Mouse (Mus musculus): ENCODE data around the gene Fah. TPM values are rescaled to one million over a fixed set of nuclear protein-coding genes. Genes with fewer than 3 reads are reported as not detected.

The Fah gene
- total and polyA plus RNA-seq, 2 experiments from 2014 or later, result 14.3 to 17.6 TPM

DNA sequence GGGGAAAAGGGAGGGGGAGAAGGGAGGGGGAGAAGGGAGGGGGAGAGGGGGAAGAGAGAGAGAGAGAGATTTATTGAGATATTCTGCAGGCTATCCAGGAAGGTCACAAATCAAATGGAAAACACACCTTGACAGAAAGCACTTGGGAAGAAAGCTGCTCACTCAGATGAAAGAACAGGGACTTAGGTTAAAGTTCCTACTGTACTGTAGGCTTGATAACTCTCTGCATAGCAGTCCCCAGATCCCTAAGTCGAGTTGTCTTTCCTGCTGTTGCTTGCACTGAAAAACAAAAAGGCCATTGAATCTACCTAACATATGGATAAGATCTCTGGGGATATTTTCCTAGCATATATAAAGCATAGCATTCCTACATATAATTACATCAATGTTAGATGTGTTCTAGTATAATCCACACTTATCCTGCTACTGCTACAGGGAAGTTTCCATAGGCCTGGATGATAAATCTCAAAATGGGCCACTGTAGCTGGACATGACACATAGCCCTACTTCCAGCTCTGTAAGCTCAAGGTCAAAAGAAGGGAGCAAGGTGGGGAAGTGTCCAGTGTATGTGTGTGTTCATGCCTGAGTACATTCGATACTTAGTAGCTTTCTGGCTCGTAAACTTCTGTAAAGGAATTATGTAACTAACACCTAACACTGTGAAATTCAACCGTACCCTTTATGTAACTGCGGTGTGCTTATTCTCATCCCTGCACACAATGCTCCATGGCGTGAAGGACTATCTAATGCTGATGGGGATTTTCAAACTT lies 35.8 kb upstream of the Fah start:
- WGBS, result 93% methylated on average over 6 of the region's 6 CpGs
- no peaks in the 10 kb centered on the region for H3K4me1 ChIP-seq (ENCODE audit: insufficient read depth, low read length)
- ATAC-seq, result no peak
- H3K36me3 ChIP-seq (ENCODE audit: insufficient read depth, low read length), result no peaks in the 10 kb centered on the region
- H3K4me2 ChIP-seq (ENCODE audit: low read depth, low read length), result no peak overlapping the region
- no peaks in the 10 kb centered on the region for H3K27me3 ChIP-seq (ENCODE audit: insufficient read depth, low read length)
- no peak for DNase-seq (ENCODE audit: low spot score)
- H3K9ac ChIP-seq (replicated peaks; ENCODE audit: low read length), result no peak overlapping the region
- H3K9me3 ChIP-seq (ENCODE audit: low read length), result no peaks in the 10 kb centered on the region
- TF ChIP-seq CTCF (IDR thresholded peaks at IDR 0.05; ENCODE audit: low read depth), result no peak
- H3K27ac ChIP-seq, result no peak overlapping the region
- H3K4me3 ChIP-seq (ENCODE audit: low read length), result no peak overlapping the region

GRCm38 (mm10) chr7:84636939-84637338 lies 30.4 kb upstream of the Fah start:
- no peak for ATAC-seq
- no peak overlapping the region for H3K27ac ChIP-seq
- no peaks in the 10 kb centered on the region for H3K36me3 ChIP-seq (ENCODE audit: insufficient read depth, low read length)
- no peak overlapping the region for H3K4me3 ChIP-seq (ENCODE audit: low read length)
- no peaks in the 10 kb centered on the region for H3K9me3 ChIP-seq (ENCODE audit: low read length)
- no peak for DNase-seq (ENCODE audit: low spot score)
- no peaks in the 10 kb centered on the region for H3K4me1 ChIP-seq (ENCODE audit: insufficient read depth, low read length)
- no peak for TF ChIP-seq CTCF (IDR thresholded peaks at IDR 0.05; ENCODE audit: low read depth)
- no peak overlapping the region for H3K4me2 ChIP-seq (ENCODE audit: low read depth, low read length)
- no peaks in the 10 kb centered on the region for H3K27me3 ChIP-seq (ENCODE audit: insufficient read depth, low read length)
- no peak overlapping the region for H3K9ac ChIP-seq (replicated peaks; ENCODE audit: low read length)

DNA sequence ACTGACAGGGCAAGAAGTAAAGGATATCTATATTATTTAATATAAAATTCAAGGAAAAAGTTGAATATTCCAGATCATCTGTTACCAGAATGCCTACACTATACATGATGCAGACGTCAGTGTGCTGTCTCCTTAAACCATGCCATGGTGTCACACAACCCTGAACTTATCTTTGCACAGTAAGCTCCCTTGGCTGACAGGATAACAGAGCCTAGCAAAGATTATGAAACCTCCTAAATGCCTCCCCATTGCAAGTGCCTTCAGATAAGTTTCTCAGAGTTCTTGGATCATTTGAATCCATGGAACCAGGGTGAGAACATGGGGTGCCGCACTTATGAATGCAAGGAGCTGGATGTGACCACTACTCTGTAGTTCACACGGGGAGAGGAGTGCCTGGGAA lies 25.4 kb upstream of the Fah start:
- Histone ChIP-seq H3K4me3 (ENCODE audit: low read length) (no peak overlapping the region), H3K27ac (no peak overlapping the region), H3K36me3 (ENCODE audit: insufficient read depth, low read length) (peaks cover 5% of the 10 kb centered on the region; the same call in 1 of the 2 replicates), H3K27me3 (ENCODE audit: insufficient read depth, low read length) (no peaks in the 10 kb centered on the region), H3K4me2 (ENCODE audit: low read depth, low read length) (no peak overlapping the region), H3K4me1 (ENCODE audit: insufficient read depth, low read length) (no peaks in the 10 kb centered on the region), H3K9ac (replicated peaks; ENCODE audit: low read length) (no peak overlapping the region), H3K9me3 (ENCODE audit: low read length) (no peaks in the 10 kb centered on the region)
- DNase-seq (ENCODE audit: low spot score) (no peak), ATAC-seq (no peak)
- WGBS, result 88% methylated on average over 3 of the region's 3 CpGs
- TF ChIP-seq CTCF (IDR thresholded peaks at IDR 0.05; ENCODE audit: low read depth), result no peak

DNA sequence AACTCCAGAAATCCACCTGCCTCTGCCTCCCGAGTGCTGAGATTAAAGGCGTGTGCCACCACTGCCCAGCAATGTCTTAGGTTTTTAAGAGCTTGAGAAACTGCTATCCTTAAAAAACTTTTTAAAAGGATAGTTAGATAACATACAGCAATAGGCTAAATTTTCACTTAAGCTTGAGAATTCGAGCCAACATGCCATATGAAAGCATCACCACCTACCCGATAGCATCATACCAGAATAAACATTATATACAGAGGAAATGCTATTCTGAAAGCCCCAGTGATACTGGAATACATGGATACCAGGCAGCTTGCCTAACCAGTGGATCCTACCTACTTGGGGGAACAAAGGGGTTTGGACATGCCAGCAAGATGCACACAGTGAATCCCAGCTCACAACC lies 17.2 kb upstream of the Fah start:
- ATAC-seq (no peak), DNase-seq (ENCODE audit: low spot score) (no peak)
- Histone ChIP-seq H3K9ac (replicated peaks; ENCODE audit: low read length) (no peak overlapping the region), H3K4me1 (ENCODE audit: insufficient read depth, low read length) (no peaks in the 10 kb centered on the region), H3K9me3 (ENCODE audit: low read length) (no peaks in the 10 kb centered on the region), H3K27me3 (ENCODE audit: insufficient read depth, low read length) (no peaks in the 10 kb centered on the region), H3K27ac (no peak overlapping the region), H3K36me3 (ENCODE audit: insufficient read depth, low read length) (no peaks in the 10 kb centered on the region), H3K4me2 (ENCODE audit: low read depth, low read length) (no peak overlapping the region), H3K4me3 (ENCODE audit: low read length) (no peak overlapping the region)
- 96% methylated on average over 4 of the region's 4 CpGs for WGBS
- TF ChIP-seq CTCF (IDR thresholded peaks at IDR 0.05; ENCODE audit: low read depth), result no peak

DNA sequence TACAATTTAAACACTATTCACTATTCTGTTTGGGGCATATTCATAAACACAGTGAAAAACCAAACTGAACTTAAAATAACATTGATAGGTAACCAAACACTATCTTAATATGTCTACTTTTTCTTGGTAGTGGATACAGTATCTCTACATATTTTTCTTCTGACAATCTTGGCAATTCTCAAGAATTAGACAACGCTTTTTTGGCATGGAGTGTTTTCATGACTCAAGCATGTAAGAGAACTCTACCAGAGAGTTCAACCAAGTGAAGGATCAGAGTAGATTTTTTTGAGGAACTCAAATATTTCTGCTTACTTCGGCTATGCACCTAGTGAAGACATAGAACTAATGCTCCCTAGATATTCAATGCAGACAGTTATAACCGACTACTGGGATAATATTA lies 14.4 kb upstream of the Fah start:
- Histone ChIP-seq H3K4me3 (ENCODE audit: low read length) (no peak overlapping the region), H3K4me1 (ENCODE audit: insufficient read depth, low read length) (no peaks in the 10 kb centered on the region), H3K9ac (replicated peaks; ENCODE audit: low read length) (no peak overlapping the region), H3K27ac (no peak overlapping the region), H3K4me2 (ENCODE audit: low read depth, low read length) (no peak overlapping the region), H3K9me3 (ENCODE audit: low read length) (no peaks in the 10 kb centered on the region), H3K36me3 (ENCODE audit: insufficient read depth, low read length) (no peaks in the 10 kb centered on the region), H3K27me3 (ENCODE audit: insufficient read depth, low read length) (no peaks in the 10 kb centered on the region)
- no peak for DNase-seq (ENCODE audit: low spot score)
- no peak for ATAC-seq
- TF ChIP-seq CTCF (IDR thresholded peaks at IDR 0.05; ENCODE audit: low read depth), result no peak
- 94% methylated on average over 3 of the region's 3 CpGs for WGBS

GRCm38 (mm10) chr7:84618951-84619350 lies 12.4 kb upstream of the Fah start:
- Histone ChIP-seq H3K9ac (replicated peaks; ENCODE audit: low read length) (no peak overlapping the region), H3K4me3 (ENCODE audit: low read length) (no peak overlapping the region), H3K4me1 (ENCODE audit: insufficient read depth, low read length) (no peaks in the 10 kb centered on the region), H3K27me3 (ENCODE audit: insufficient read depth, low read length) (no peaks in the 10 kb centered on the region), H3K4me2 (ENCODE audit: low read depth, low read length) (no peak overlapping the region), H3K9me3 (ENCODE audit: low read length) (no peaks in the 10 kb centered on the region), H3K27ac (no peak overlapping the region), H3K36me3 (ENCODE audit: insufficient read depth, low read length) (no peaks in the 10 kb centered on the region)
- ATAC-seq, result no peak
- 87% methylated on average over 2 of the region's 2 CpGs for WGBS
- DNase-seq (ENCODE audit: low spot score), result no peak
- TF ChIP-seq CTCF (IDR thresholded peaks at IDR 0.05; ENCODE audit: low read depth), result no peak

DNA sequence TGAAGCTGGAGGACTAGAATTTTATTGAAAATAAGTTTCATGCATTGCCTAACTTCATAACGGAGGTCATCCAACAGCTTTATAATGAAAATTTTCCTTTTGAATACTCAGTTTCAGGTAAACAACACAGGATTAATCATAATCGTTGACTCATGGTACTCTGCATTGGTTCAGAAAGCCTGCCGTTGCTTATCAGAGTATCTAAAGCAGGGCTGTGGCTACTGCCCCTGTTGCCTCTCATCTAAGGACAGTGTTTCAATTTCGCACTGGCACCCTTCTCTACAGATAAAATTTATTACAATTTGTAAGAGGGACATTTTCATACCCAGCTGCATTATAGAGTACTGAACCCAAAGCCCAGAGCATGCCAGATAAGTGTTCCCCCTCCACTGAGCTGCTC lies 5.9 kb upstream of the Fah start:
- Histone ChIP-seq H3K4me3 (ENCODE audit: low read length) (no peak overlapping the region), H3K4me2 (ENCODE audit: low read depth, low read length) (no peak overlapping the region), H3K9ac (replicated peaks; ENCODE audit: low read length) (no peak overlapping the region), H3K27ac (no peak overlapping the region), H3K4me1 (ENCODE audit: insufficient read depth, low read length) (no peaks in the 10 kb centered on the region), H3K9me3 (ENCODE audit: low read length) (no peaks in the 10 kb centered on the region), H3K27me3 (ENCODE audit: insufficient read depth, low read length) (no peaks in the 10 kb centered on the region), H3K36me3 (ENCODE audit: insufficient read depth, low read length) (no peaks in the 10 kb centered on the region)
- no peak for TF ChIP-seq CTCF (IDR thresholded peaks at IDR 0.05; ENCODE audit: low read depth)
- WGBS, result 90% methylated on average over 4 of the region's 4 CpGs
- ATAC-seq (no peak), DNase-seq (ENCODE audit: low spot score) (no peak)

Data from hindbrain, postnatal 0 days (tissue).